Comparison of ENCODE assay signal across 8 mouse cellular contexts in the genomic region with DNA sequence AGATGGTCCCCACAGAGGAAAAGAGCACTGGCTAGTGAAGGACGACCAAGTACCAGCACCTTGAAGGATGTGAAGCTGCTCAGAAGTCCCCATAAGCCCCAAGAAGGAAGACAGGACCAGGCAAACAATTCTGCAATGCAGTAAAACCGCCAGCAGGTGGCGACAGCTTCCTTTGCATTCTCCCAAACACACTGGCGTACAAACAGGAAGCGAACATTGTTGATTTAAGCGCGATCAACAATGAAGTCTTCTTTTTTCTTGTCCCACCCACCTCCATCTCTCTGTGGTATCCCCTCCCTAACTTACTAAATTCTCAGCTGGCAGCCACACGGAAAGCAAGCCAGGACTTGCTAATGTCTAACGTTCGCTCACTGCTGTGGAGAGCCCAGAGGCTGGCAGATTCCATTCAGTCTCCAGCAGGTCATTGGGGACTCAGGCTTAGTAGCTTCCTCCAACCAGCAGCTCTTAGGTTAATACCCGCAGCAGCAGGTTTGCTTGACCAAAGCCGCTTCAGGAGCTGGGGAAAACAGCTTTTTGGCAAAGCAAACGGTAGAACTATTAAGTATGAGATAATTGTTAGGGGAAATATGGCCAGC.
DNase-seq lines count a peak whose midpoint lies in the region; ATAC-seq and TF ChIP-seq lines count a peak whose summit lies in the region.

No protein-coding gene starts in this region.

- DNase-seq in thymus, adult 2 months = peak; percentile 25
- DNase-seq in thymus, adult 18-20 months = no peak
- peak; percentile 94 for DNase-seq in embryo, embryonic 10.5 days (ENCODE audit: low spot score)
- DNase-seq in gastrocnemius, postnatal 36 days = peak; percentile 15 to 47
- peak; percentile 79 for DNase-seq in kidney, adult 18-20 months
- peak; percentile 91 for DNase-seq in limb, embryonic 11.5 days (ENCODE audit: low spot score)

- no peaks in the 10 kb centered on the region for H3K27me3 ChIP-seq in thymus, adult 2 months (ENCODE audit: control insufficient read depth, insufficient read depth, low read length)
- no peaks in the 10 kb centered on the region for H3K27me3 ChIP-seq in limb, embryonic 11.5 days (ENCODE audit: control insufficient read depth, insufficient read depth, low read length)
- peaks cover 5% of the 10 kb centered on the region; the same call in 1 of the 2 replicates for H3K27me3 ChIP-seq in midbrain, embryonic 13.5 days
- no peaks in the 10 kb centered on the region for H3K27me3 ChIP-seq in stomach, embryonic 14.5 days (ENCODE audit: control insufficient read depth, insufficient read depth, low read length)

- TF ChIP-seq POLR2A in thymus, adult 2 months (IDR thresholded peaks at IDR 0.05; ENCODE audit: control insufficient read depth, extremely low read depth, insufficient read depth, low read length, poor library complexity) = no peak

- peak overlapping the region; percentile 55 for H3K4me2 ChIP-seq in limb, embryonic 11.5 days (ENCODE audit: low read depth, severe bottlenecking)
- peak overlapping the region; percentile 47 for H3K4me2 ChIP-seq in midbrain, embryonic 13.5 days (replicated peaks)
- peak overlapping the region; percentile 46 for H3K4me2 ChIP-seq in stomach, embryonic 14.5 days (replicated peaks; ENCODE audit: low read depth, low read length)

- no peak overlapping the region for H3K27ac ChIP-seq in thymus, adult 2 months (ENCODE audit: control insufficient read depth, insufficient read depth, low read length)
- H3K27ac ChIP-seq in limb, embryonic 11.5 days (replicated peaks; ENCODE audit: low read depth, low read length) = no peak overlapping the region
- H3K27ac ChIP-seq in midbrain, embryonic 13.5 days = peak overlapping the region; percentile 45
- H3K27ac ChIP-seq in stomach, embryonic 14.5 days (ENCODE audit: low read length) = no peak overlapping the region

- ATAC-seq in limb, embryonic 11.5 days (ENCODE audit: insufficient number of reproducible peaks, low FRiP score, low TSS enrichment, low read depth) = peak; percentile 54; the same call in 1 of the 2 replicates
- ATAC-seq in midbrain, embryonic 13.5 days = peak; percentile 72
- peak; percentile 64; the same call in 1 of the 2 replicates for ATAC-seq in stomach, embryonic 14.5 days (ENCODE audit: insufficient number of reproducible peaks, insufficient read depth, low FRiP score, low read depth)

- peak overlapping the region; percentile 59 for H3K9ac ChIP-seq in limb, embryonic 11.5 days (ENCODE audit: low read length)
- H3K9ac ChIP-seq in midbrain, embryonic 13.5 days (replicated peaks) = peak overlapping the region; percentile 57; the same call in 1 of the 2 replicates
- no peak overlapping the region; the same call in 1 of the 2 replicates for H3K9ac ChIP-seq in stomach, embryonic 14.5 days (replicated peaks; ENCODE audit: low read depth, low read length)

- WGBS in thymus, adult 2 months = 11% methylated on average over 13 of the region's 13 CpGs
- 2% methylated on average over 13 of the region's 13 CpGs for WGBS in limb, embryonic 11.5 days
- 1% methylated on average over 13 of the region's 13 CpGs for WGBS in midbrain, embryonic 13.5 days
- WGBS in stomach, embryonic 14.5 days = 3% methylated on average over 13 of the region's 13 CpGs

- H3K36me3 ChIP-seq in thymus, adult 2 months (ENCODE audit: control insufficient read depth, insufficient read depth, low read length) = no peaks in the 10 kb centered on the region
- no peaks in the 10 kb centered on the region for H3K36me3 ChIP-seq in limb, embryonic 11.5 days (ENCODE audit: control insufficient read depth, insufficient read depth, low read length)
- H3K36me3 ChIP-seq in midbrain, embryonic 13.5 days = peaks cover 24% of the 10 kb centered on the region
- no peaks in the 10 kb centered on the region for H3K36me3 ChIP-seq in stomach, embryonic 14.5 days (ENCODE audit: control insufficient read depth, insufficient read depth, low read length)

- intact Hi-C loops in gastrocnemius, postnatal 36 days (cut with DNase I) = loop anchor here (1.0 to 10.0 kb wide), 2 partner anchors 439 to 481 kb away; no protein-coding TSS in a partner anchor

- H3K9me3 ChIP-seq in limb, embryonic 11.5 days (ENCODE audit: control insufficient read depth, low read length) = no peaks in the 10 kb centered on the region
- no peaks in the 10 kb centered on the region for H3K9me3 ChIP-seq in midbrain, embryonic 13.5 days
- H3K9me3 ChIP-seq in stomach, embryonic 14.5 days (ENCODE audit: control insufficient read depth, low read depth, low read length) = no peaks in the 10 kb centered on the region

- no peak for TF ChIP-seq CTCF in thymus, adult 2 months (IDR thresholded peaks at IDR 0.05; ENCODE audit: borderline replicate concordance, control insufficient read depth, extremely low read depth, insufficient read depth, low read length, poor library complexity)

- no peak overlapping the region for H3K4me3 ChIP-seq in thymus, adult 2 months (ENCODE audit: control insufficient read depth, insufficient read depth, low read length)
- peak overlapping the region; percentile 39 for H3K4me3 ChIP-seq in limb, embryonic 11.5 days (ENCODE audit: low read depth, low read length)
- H3K4me3 ChIP-seq in midbrain, embryonic 13.5 days (replicated peaks) = peak overlapping the region; percentile 36
- peak overlapping the region; percentile 36 for H3K4me3 ChIP-seq in stomach, embryonic 14.5 days (ENCODE audit: low read depth, low read length)

- H3K4me1 ChIP-seq in thymus, adult 2 months (replicated peaks; ENCODE audit: control insufficient read depth, insufficient read depth, low read length) = no peaks in the 10 kb centered on the region
- no peaks in the 10 kb centered on the region for H3K4me1 ChIP-seq in limb, embryonic 11.5 days (ENCODE audit: control insufficient read depth, insufficient read depth, low read length)
- peaks cover 28% of the 10 kb centered on the region for H3K4me1 ChIP-seq in midbrain, embryonic 13.5 days (replicated peaks)
- no peaks in the 10 kb centered on the region for H3K4me1 ChIP-seq in stomach, embryonic 14.5 days (ENCODE audit: control insufficient read depth, insufficient read depth, low read length)

Comparison
In these comparisons a context has a peak if more than half of its experiments do, and no peak if none do; other contexts are left out.
1. DNase-seq: peak in thymus, adult 2 months (single experiment), embryo, embryonic 10.5 days (single experiment), gastrocnemius, postnatal 36 days (2 of 2), kidney, adult 18-20 months (single experiment) and limb, embryonic 11.5 days (single experiment); none in thymus, adult 18-20 months (0 of 2).
2. Peak in every context shown above with its lines, with median percentiles within 50 percentile points of each other: ATAC-seq and H3K4me2 ChIP-seq.